Mouse (Mus musculus) monocyte, adult 5-6 weeks (primary cell): Measurements from ENCODE around the gene Tgfb3. TPM values are rescaled to one million over a fixed set of nuclear protein-coding genes. Genes with fewer than 3 reads are reported as not detected.

Experiments
- total RNA-seq: library from RNA; stranded (forward); fragments of 200-1000, 200-491, 200-594 nt; gene quantifications from 3 replicates; pipeline ENCODE4 v1.2.3, GENCODE M21; 2017

Tgfb3 gene
- total RNA-seq, 1 experiment from 2014 or later, result 1.0 TPM

Other genes starting within 250 kb of the Tgfb3 start
- gene Ift43, start 3.5 kb upstream of the Tgfb3 start, total RNA-seq, result 4.9 TPM in 1 of 3 replicates, not detected in the others
- gene Gpatch2l, start 162.8 kb upstream of the Tgfb3 start, total RNA-seq, result 63.6 to 98.5 TPM (median 88.6 TPM) in 3 replicates